Mouse (Mus musculus) kidney, adult 2 months (tissue): ENCODE data around the gene Golt1a.

Experiments used
- CTCF ChIP-seq: fragments of 200-500 bp; conservative IDR thresholded peaks from 2 replicates; pipeline ENCODE4 v1.5.1; 2011; ENCODE audit warnings: low read depth, mild to moderate bottlenecking, control low read depth, low read length, moderate library complexity, mixed read lengths; ENCODE audit not compliant: insufficient read depth, insufficient read length
- POLR2A ChIP-seq: fragments of 200-500 bp; IDR thresholded peaks from one replicate; pipeline ENCODE4 v1.6.1; 2011; ENCODE audit warnings: low read depth, low read length, control low read depth

- no peak for TF ChIP-seq CTCF
- TF ChIP-seq POLR2A: no peak
These were observed 13.2 kb upstream of the Golt1a start for GRCm38 (mm10) chr1:133296376-133296775.
